Mouse (Mus musculus) embryonic fibroblast, embryonic 13.5 days (primary cell): ENCODE measurements around the gene Gdpd3.

Source experiments
- CTCF ChIP-seq: IDR thresholded peaks from 2 replicates; pipeline ENCODE4 v1.5.1; 2011; ENCODE audit warnings: mild to moderate bottlenecking, control low read depth, low read length, moderate library complexity, borderline replicate concordance; ENCODE audit not compliant: insufficient read depth
- POLR2A ChIP-seq: IDR thresholded peaks from 2 replicates; pipeline ENCODE4 v1.6.1; 2011; ENCODE audit warnings: low read depth, mild to moderate bottlenecking, control low read depth, low read length, moderate library complexity

DNA sequence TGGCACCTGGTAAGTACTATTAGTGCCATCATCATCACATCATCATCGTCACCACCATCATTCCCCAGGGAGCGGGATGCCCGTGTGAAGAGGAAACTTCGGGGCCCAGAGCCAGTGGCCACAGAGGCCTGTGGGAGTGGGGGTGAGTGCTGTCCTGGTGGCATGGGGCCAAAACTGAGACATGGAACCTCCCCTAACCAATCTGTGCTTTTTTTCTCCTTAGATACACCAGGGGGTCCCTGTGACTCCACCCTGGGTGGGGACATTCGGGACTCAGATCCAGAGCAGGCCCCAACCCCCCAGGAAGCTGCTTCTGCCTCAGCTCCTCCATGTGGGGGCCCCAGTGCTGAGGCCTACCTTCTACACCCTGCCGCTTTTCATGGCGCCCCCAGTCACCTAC, 18.3 kb downstream of the Gdpd3 start:
- no peak for TF ChIP-seq CTCF
- no peak for TF ChIP-seq POLR2A
